Mouse (Mus musculus) embryonic facial prominence, embryonic 13.5 days (tissue): ENCODE measurements around the gene Grm6. TPM values are rescaled to one million over a fixed set of nuclear protein-coding genes. Genes with fewer than 3 reads are reported as not detected.

Experiments used
- ATAC-seq: fragments of 200-750 bp; cut with Nextera tagmentation; 2 replicates; pipeline ENCODE4 v1.8.0; 2017; ENCODE audit warnings: low read depth; ENCODE audit not compliant: insufficient number of reproducible peaks, insufficient read depth, low FRiP score, low TSS enrichment
- H3K27ac ChIP-seq: fragments of 300-500 bp; sonication (generic); 2 replicates; pipeline ENCODE4 v1.5.1; 2015; ENCODE audit warnings: moderate library complexity, mild to moderate bottlenecking, inconsistent platforms
- H3K27me3 ChIP-seq: fragments of 300-500 bp; sonication (generic); 2 replicates; pipeline ENCODE4 v1.6.1; 2015; ENCODE audit warnings: mild to moderate bottlenecking, inconsistent platforms
- H3K36me3 ChIP-seq: fragments of 300-500 bp; sonication (generic); 2 replicates; pipeline ENCODE4 v1.6.1; 2015; ENCODE audit warnings: mild to moderate bottlenecking, inconsistent platforms
- H3K4me1 ChIP-seq: fragments of 300-500 bp; sonication (generic); 2 replicates; pipeline ENCODE4 v1.6.1; 2015; ENCODE audit warnings: inconsistent platforms
- H3K4me2 ChIP-seq: fragments of 300-500 bp; sonication (generic); 2 replicates; pipeline ENCODE4 v1.6.1; 2015; ENCODE audit warnings: moderate library complexity, mild to moderate bottlenecking, inconsistent platforms
- H3K4me3 ChIP-seq: fragments of 300-500 bp; sonication (generic); 2 replicates; pipeline ENCODE4 v1.5.1; 2015; ENCODE audit warnings: mild to moderate bottlenecking, inconsistent platforms
- H3K9ac ChIP-seq: fragments of 300-500 bp; sonication (generic); 2 replicates; pipeline ENCODE4 v1.6.1; 2015; ENCODE audit warnings: mild to moderate bottlenecking, inconsistent platforms
- H3K9me3 ChIP-seq: fragments of 300-500 bp; sonication (generic); 2 replicates; pipeline ENCODE4 v1.6.1; 2016; ENCODE audit warnings: inconsistent platforms
- WGBS: fragments of 180-500 bp; shearing (Covaris S2); methylation state at CpG from one replicate; pipeline ENCODE4 v1.1.7; 2015; ENCODE audit warnings: mixed read lengths; 5-methylcytosine and 5-hydroxymethylcytosine counted together
- polyA plus RNA-seq: library from polyadenylated mRNA; unstranded; fragments of >200 nt; fragmentation: Nextera tagmentation; extraction: Ambion mirVana; gene quantifications from 2 replicates; pipeline ENCODE4 v1.2.1, GENCODE M21; 2015

Grm6 gene
- polyA plus RNA-seq, 1 experiment from 2014 or later: not detected

DNA sequence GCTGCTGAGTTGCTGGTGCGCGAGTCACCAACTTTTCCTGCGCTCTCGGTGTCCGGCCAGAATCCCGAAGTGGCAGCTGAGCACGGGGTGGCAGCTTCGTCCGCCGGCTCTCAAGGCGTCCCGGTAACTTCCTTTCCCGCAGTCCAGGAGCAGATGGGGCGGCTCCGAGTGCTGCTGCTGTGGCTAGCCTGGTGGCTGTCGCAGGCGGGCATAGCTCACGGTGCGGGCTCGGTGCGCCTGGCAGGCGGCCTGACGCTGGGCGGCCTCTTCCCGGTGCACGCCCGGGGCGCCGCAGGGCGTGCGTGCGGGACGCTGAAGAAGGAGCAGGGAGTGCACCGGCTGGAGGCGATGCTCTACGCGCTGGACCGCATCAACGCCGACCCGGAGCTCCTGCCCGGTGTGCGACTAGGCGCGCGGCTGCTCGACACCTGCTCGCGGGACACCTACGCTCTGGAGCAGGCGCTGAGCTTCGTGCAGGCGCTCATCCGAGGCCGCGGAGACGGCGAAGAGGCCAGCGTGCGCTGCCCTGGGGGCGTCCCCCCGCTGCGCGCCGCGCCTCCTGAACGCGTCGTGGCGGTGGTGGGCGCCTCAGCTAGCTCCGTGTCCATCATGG lies 610 bp downstream of the Grm6 start:
- H3K27ac ChIP-seq: no peak overlapping the region
- peaks cover 7% of the 10 kb centered on the region; the same call in 1 of the 2 replicates for H3K9me3 ChIP-seq
- ATAC-seq: no peak
- peak overlapping the region; percentile 47 for H3K4me3 ChIP-seq
- under 1% methylated on average over 65 of the region's 72 CpGs for WGBS
- H3K27me3 ChIP-seq: peaks cover 74% of the 10 kb centered on the region
- H3K36me3 ChIP-seq: no peaks in the 10 kb centered on the region
- peaks cover 18% of the 10 kb centered on the region for H3K4me1 ChIP-seq
- H3K9ac ChIP-seq: peak overlapping the region; percentile 61
- peak overlapping the region; percentile 81 for H3K4me2 ChIP-seq

- peaks cover 96% of the 10 kb centered on the region for H3K36me3 ChIP-seq
- 86% methylated on average over 3 of the region's 3 CpGs for WGBS
- no peak overlapping the region for H3K4me2 ChIP-seq
- H3K9me3 ChIP-seq: peaks cover 21% of the 10 kb centered on the region
- no peak overlapping the region for H3K9ac ChIP-seq
- H3K4me3 ChIP-seq: no peak overlapping the region
- no peak overlapping the region for H3K27ac ChIP-seq
- no peaks in the 10 kb centered on the region for H3K4me1 ChIP-seq
- no peaks in the 10 kb centered on the region for H3K27me3 ChIP-seq
- ATAC-seq: no peak
These were observed 28.2 kb downstream of the Grm6 start for GRCm38 (mm10) chr11:50878641-50879040.

DNA sequence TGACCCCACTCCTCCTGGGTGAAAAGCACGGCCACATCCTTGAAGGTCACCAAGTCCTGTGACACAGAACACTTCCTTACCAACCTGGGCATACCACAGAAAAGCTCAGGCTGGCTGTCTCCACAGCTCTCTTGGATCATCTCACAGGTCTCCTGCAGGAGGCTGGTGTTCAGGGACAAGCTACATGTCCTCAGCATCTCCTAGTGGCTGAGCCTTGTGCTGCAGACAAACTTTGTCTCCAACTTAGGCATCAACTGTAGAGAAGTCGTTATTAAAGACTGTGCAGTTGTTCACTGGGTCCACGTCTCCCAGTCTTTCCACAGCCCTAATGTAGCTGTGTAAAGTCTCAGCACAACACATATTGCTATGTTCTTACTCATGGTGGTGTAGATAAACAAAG lies 33.3 kb downstream of the Grm6 start:
- peaks cover 65% of the 10 kb centered on the region for H3K36me3 ChIP-seq
- H3K27ac ChIP-seq: no peak overlapping the region
- H3K27me3 ChIP-seq: no peaks in the 10 kb centered on the region
- H3K9me3 ChIP-seq: no peaks in the 10 kb centered on the region
- 84% methylated on average over 3 of the region's 3 CpGs for WGBS
- H3K4me2 ChIP-seq: no peak overlapping the region
- H3K9ac ChIP-seq: no peak overlapping the region
- H3K4me3 ChIP-seq: no peak overlapping the region
- ATAC-seq: no peak
- peaks cover 9% of the 10 kb centered on the region for H3K4me1 ChIP-seq

- H3K27ac ChIP-seq: no peak overlapping the region
- peak overlapping the region; percentile 81 for H3K9ac ChIP-seq
- peaks cover 9% of the 10 kb centered on the region for H3K4me1 ChIP-seq
- no peaks in the 10 kb centered on the region for H3K27me3 ChIP-seq
- peaks cover 41% of the 10 kb centered on the region for H3K36me3 ChIP-seq
- 0 out of 2 replicates have a peak, but pooled peaks cover 4% of the 10 kb centered on the region for H3K9me3 ChIP-seq
- H3K4me3 ChIP-seq: peak overlapping the region; percentile 54
- no peak for ATAC-seq
- peak overlapping the region; percentile 74 for H3K4me2 ChIP-seq
- WGBS: 32% methylated on average over 8 of the region's 8 CpGs
These were observed 35.9 kb downstream of the Grm6 start for GRCm38 (mm10) chr11:50886231-50886932.

DNA sequence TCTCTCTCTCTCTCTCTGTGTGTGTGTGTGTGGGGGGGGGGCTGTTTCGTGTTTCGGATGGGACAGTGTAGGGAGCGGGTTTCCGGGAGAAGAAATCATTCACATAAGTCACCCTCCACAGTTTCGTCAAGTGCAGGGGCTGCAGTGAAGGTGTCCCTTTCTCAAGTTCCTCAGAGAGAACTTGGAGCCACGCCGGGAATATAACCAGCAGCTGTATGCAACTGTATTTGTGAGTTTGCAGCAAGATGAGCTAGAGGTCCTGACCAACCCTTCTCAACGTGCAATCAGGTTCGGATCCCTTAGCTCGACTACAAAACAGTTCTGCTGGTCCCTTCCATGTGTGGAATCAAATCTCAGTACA lies 36.4 kb downstream of the Grm6 start:
- Histone ChIP-seq H3K4me2 (peak overlapping the region; percentile 74), H3K9me3 (peaks cover 4% of the 10 kb centered on the region; the same call in 1 of the 2 replicates), H3K4me1 (peaks cover 9% of the 10 kb centered on the region), H3K9ac (peak overlapping the region; percentile 81), H3K27ac (peak overlapping the region; percentile 87), H3K4me3 (peak overlapping the region; percentile 54), H3K36me3 (peaks cover 36% of the 10 kb centered on the region), H3K27me3 (no peaks in the 10 kb centered on the region)
- 10% methylated on average over 10 of the region's 10 CpGs for WGBS
- peak; percentile 22; the same call in 1 of the 2 replicates for ATAC-seq

DNA sequence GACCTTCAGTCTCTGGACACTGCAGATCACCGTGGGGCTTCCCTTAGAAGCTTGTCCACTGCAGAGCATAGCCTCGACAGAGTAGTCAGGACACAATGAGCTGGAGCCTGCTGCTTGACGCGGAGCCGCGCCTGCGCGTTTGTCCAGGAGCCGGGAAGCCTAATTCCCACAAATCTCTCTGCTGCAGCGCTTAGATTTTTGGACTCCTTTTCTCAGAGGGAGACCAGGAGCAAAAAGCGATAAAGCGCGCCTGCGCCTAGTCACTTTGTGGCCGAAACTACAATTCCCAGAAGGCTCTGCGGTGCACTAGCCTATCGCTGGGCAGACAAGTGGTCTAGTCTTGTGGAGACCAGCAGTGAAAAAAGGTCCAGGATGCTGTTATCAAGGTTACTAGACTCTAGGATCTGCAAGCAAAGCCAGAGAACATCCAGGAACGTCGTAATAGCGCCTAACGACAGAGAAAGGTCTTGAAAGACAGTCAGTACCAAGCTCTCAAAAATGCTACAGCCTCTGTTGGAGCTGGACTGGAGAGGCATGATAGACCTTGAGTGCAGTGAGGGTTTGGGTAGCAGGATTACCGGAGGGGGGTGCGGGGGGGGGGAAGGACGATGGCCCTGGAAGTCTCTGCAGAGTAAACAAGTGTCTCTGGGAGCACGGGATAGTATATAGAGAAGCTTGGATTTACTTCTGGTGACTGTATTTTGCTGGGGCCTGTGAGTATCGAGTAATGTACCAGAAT lies 37.1 kb downstream of the Grm6 start, which contains the start of gene Zfp454:
Gene Zfp454 (minus strand): TSS at position 262 of the 739 bp plus-strand sequence.
- Histone ChIP-seq H3K27me3 (no peaks in the 10 kb centered on the region), H3K4me2 (peak within 1 kb of the TSS; percentile 74), H3K9me3 (peaks cover 6% of the 10 kb centered on the region), H3K36me3 (peaks cover 29% of the 10 kb centered on the region), H3K4me3 (peak within 1 kb of the TSS; percentile 54), H3K27ac (peak within 1 kb of the TSS; percentile 87), H3K9ac (peak within 1 kb of the TSS; percentile 81), H3K4me1 (peaks cover 9% of the 10 kb centered on the region)
- ATAC-seq: peak; percentile 85
- WGBS: 6% methylated on average over 26 of the region's 26 CpGs

DNA sequence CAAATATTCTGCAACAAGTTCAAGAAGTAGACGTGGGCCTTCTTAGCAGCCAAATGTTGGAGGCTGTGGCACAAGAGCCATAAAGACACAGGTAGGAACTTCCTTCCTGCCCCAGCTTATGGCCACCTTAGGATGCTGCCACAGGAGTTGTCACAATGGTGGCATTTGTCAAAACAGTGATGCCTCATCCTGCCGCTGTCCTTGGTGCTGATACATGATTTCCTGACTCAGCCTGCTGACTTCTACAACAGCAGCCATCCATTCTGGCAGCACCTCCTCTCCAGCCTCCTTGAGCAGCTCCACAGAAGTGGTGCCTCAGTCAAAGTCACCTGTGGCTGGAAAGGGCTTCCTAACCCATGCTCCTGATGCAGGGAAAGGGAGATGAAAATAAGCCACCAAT lies 42.0 kb downstream of the Grm6 start:
- no peak for ATAC-seq
- Histone ChIP-seq H3K9me3 (peaks cover 26% of the 10 kb centered on the region), H3K4me2 (no peak overlapping the region), H3K4me1 (no peaks in the 10 kb centered on the region), H3K36me3 (peaks cover under 1% of the 10 kb centered on the region; the same call in 1 of the 2 replicates), H3K27me3 (no peaks in the 10 kb centered on the region), H3K4me3 (no peak overlapping the region), H3K27ac (no peak overlapping the region), H3K9ac (no peak overlapping the region)
- 52% methylated on average over 2 of the region's 2 CpGs for WGBS

DNA sequence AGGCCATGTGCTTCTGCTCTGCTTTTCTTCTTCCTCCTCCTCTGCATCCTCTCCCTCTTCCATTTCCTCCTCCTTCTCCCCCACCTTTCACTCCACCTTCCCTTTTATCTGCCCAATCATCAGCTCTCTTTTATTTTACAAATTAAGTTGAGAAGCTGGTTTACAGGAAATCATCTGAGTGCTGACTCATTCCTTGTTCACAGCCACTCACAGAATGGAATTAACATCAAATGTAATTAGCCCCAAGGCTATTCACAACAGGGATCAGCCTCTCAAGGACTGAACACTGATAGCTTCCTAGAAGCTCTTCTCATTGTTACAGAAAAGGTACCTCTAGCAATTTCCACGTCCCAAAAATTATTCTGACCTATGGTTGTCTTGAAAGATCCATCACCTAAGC lies 46.9 kb downstream of the Grm6 start:
- 85% methylated on average over 1 of the region's 1 CpGs for WGBS
- H3K4me1 ChIP-seq: no peaks in the 10 kb centered on the region
- ATAC-seq: no peak
- H3K4me3 ChIP-seq: no peak overlapping the region
- H3K9ac ChIP-seq: no peak overlapping the region
- H3K27ac ChIP-seq: no peak overlapping the region
- H3K27me3 ChIP-seq: no peaks in the 10 kb centered on the region
- no peak overlapping the region for H3K4me2 ChIP-seq
- peaks cover 48% of the 10 kb centered on the region for H3K36me3 ChIP-seq
- H3K9me3 ChIP-seq: peaks cover 70% of the 10 kb centered on the region

DNA sequence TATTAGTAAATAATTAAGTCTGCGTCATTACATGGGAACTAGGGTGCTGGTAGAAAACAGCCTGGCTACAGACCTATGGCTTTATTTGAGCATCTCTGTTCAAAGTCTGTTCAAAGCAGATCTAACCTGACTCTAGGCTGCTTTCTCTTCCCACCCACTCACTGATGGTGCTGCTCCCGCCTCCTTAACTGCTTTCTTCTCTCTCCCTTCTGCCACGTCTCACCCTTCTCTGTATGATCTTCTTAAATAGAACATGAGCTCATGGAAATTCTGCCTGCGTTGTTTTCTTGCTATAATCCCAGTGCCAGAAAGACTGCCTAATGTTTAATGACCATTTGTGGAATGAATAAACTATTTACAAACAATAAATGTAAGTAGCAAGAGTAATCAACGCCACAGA lies 57.7 kb downstream of the Grm6 start:
- Histone ChIP-seq H3K4me1 (no peaks in the 10 kb centered on the region), H3K9ac (no peak overlapping the region), H3K27me3 (no peaks in the 10 kb centered on the region), H3K27ac (no peak overlapping the region), H3K4me2 (no peak overlapping the region), H3K9me3 (peaks cover 38% of the 10 kb centered on the region), H3K4me3 (no peak overlapping the region), H3K36me3 (peaks cover 97% of the 10 kb centered on the region)
- ATAC-seq: no peak
- 89% methylated on average over 5 of the region's 5 CpGs for WGBS

DNA sequence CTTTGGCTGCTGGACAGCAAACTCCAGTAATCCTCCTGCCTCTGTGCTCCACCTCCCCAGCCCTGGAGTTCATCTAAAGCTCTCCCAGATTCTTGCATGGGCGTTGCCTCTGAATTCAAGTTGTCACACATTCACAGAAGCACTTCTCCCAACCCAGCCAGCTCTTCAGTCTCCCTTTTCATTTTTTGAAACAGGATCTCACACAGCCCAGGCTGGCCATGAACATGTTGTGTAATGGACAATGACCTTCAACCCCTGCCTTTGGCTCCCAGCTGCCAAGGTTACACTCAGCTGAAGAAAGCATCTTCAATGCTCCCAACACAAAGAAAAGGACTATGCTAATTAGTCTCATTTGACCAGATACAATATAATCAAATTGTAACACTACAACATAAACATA lies 62.8 kb downstream of the Grm6 start:
- no peak overlapping the region for H3K4me2 ChIP-seq
- H3K4me3 ChIP-seq: no peak overlapping the region
- peaks cover 56% of the 10 kb centered on the region for H3K36me3 ChIP-seq
- H3K9ac ChIP-seq: no peak overlapping the region
- peaks cover 18% of the 10 kb centered on the region for H3K9me3 ChIP-seq
- H3K27ac ChIP-seq: no peak overlapping the region
- WGBS: 93% methylated on average over 1 of the region's 1 CpGs
- no peaks in the 10 kb centered on the region for H3K4me1 ChIP-seq
- no peaks in the 10 kb centered on the region for H3K27me3 ChIP-seq
- no peak for ATAC-seq

DNA sequence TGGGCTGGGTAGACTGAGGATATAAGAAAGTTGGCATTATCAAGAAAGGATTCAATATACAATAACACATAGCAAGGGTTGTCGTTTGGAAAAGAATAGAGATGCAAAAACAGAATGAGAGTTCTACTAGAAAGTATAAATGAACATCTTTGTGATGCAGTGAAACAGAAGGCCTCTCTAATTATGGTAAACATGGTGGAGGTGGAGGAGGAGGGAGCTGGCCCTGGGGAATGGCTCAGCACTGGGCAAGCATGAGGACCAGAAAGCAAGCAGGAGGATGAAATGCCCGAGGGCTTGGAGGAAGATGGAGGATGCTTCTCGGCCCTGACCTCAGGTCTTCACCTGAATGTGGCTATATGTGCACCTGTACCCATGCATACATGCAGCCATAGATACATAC lies 64.0 kb downstream of the Grm6 start:
- WGBS: 94% methylated on average over 3 of the region's 3 CpGs
- Histone ChIP-seq H3K4me3 (no peak overlapping the region), H3K4me1 (no peaks in the 10 kb centered on the region), H3K27ac (no peak overlapping the region), H3K9me3 (peaks cover 18% of the 10 kb centered on the region), H3K9ac (no peak overlapping the region), H3K27me3 (no peaks in the 10 kb centered on the region), H3K4me2 (no peak overlapping the region), H3K36me3 (peaks cover 44% of the 10 kb centered on the region)
- ATAC-seq: no peak
